Mouse (Mus musculus) T-helper 1 cell (primary cell): ENCODE results near the gene Trappc13.
"Not testable (repeated sequence)": the region's sequence is repeated elsewhere in the genome, so short reads cannot be mapped to it uniquely, and the experiment has no call there.

Source experiments
- in situ Hi-C: fragments of 300-600 bp; cut with MboI, MseI; formaldehyde crosslinking; loops from one replicate; pipeline ENCODE4 v1.15.1; 2025; ENCODE audit warnings: high pct_unique_total_duplicates

Gene Trappc13

GRCm38 (mm10) chr13:104177796-104178649 is at the start of gene Trappc13:
TSS of gene Trappc13 (minus strand) at chr13:104178469.
- in situ Hi-C loops, result no loop called here

GRCm38 (mm10) chr13:104227478-104227877 is 49.2 kb upstream of the Trappc13 start:
- in situ Hi-C loops, result no loop called here

- in situ Hi-C loops, result no loop called here
Observed at GRCm38 (mm10) chr13:104204313-104204712, 26.0 kb upstream of the Trappc13 start.

DNA sequence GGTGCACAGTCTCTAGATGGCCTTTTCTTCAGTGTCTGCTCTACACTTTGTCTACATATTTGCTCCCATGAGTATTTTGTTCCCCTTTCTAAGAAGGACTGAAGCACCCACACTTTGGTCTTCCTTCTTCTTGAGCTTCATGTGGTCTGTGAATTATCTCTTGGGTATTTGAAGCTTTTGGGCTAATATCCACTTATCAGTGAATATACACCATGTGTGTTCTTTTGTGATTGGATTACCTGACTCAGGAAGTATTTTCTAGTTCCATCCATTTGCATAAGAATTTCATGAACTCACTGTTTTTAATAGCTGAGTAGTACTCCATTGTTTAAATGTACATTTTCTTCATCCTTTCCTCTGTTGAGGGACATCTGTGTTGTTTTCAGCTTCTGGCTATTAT is 17.6 kb upstream of the Trappc13 start:
- in situ Hi-C loops, result not testable (repeated sequence)

- in situ Hi-C loops, result no loop called here
Observed at GRCm38 (mm10) chr13:104187357-104187756, 9.1 kb upstream of the Trappc13 start.

GRCm38 (mm10) chr13:104179176-104179888 is 1.1 kb upstream of the Trappc13 start:
- in situ Hi-C loops, result no loop called here

DNA sequence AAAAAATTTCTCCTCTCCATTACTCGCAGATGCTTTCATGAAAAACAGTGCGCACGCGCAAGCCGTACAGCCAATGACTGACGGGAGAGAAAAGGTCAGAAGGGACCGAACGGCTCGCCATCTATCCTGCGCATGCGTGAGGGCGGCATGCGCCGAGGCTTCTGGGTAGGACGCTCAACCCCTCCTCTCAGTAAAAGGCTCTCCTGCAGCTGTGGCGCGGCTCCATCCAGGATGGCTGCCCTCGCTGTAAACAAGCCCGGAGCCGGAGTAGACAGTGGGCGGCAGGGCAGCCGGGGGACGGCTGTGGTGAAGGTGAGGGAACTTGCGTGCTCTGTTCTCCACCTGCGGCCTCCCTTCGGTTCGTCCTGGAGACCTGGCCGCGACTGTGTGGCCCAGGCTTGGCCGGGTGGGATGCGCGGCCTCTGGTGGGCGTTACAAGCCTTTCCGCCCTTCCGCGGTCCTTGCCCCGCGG is 417 bp upstream of the Trappc13 start, which contains the start of gene Trim23:
Gene Trim23, plus strand, starts transcription at position 148 of the 472 bp plus-strand sequence.
- in situ Hi-C loops, result no loop called here

DNA sequence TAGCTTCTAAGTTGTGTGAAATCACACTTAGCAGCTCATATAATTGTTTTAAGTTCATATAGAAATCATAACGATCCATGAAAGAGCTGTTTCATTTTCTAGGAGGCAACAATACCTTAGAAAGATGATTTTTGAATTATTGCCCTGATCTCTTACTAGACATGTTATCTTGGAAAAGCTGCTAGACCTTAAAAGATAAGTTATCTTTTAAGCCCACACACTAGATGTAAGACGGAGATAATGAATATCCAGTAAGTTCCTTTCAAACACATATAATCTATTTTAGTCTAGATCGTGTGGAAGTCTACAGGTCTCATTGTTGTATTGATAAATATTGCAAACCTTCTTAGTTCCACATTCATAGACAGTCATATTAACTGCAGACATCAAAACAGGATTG is 1.4 kb downstream of the Trappc13 start:
- in situ Hi-C loops, result no loop called here

DNA sequence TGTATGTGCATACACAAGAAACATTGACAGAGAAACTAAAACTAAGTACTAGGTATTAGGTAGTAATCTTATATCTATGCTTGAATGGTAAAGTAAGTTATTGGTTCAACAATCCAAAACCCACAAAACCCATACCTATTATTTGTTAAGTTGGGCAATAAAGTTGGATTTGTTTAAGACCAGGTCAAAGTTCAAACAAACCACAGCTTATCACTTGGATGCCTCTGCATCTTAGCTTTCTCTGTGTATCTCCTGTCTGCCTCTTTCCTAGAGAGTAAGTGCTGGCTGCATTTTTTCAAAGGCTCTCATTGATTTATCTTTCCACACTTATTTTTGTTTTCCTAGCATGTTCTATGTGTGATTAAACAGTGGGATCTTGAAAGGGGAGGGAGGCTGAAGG is 5.8 kb downstream of the Trappc13 start:
- in situ Hi-C loops, result no loop called here

GRCm38 (mm10) chr13:104171711-104172110 is 6.6 kb downstream of the Trappc13 start:
- in situ Hi-C loops, result no loop called here

DNA sequence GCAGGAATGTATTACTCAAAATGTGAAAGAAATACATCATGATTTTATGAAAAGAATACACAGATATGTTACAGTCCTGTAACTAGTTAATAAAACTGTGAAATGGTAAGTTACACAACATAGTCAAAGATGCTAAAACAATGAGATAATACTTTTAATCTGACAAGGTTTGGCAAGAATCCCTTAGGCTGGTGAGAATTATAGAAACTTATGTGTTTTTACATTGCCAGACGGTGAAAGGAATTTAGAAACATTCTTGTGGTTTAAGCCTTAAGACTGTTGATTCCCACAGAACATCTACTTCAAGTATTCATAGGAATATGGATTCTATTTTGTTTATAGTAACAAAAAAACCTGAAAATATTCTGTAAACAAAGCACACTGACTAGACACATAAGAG is 22.6 kb downstream of the Trappc13 start:
- in situ Hi-C loops, result no loop called here

GRCm38 (mm10) chr13:104155106-104155505 is 23.2 kb downstream of the Trappc13 start:
- in situ Hi-C loops, result no loop called here

DNA sequence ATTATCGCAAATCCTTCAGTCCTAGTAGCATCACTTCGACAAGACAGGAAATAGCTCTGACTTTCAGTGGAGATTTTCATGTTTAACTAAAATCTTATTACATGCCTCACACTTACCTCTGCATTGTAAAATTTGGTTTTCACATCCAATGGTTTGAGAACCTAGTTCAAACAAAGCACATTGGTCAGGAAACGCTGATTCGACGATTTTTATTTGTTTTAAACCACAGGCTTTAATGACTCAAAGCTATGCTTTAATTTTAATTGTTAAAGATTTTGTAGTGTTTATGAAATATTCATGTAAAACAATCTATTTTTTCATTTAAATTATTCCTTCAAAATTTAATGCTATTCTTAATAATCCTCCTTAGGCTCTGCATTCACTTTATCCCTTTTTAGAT is 24.1 kb downstream of the Trappc13 start:
- in situ Hi-C loops, result no loop called here

GRCm38 (mm10) chr13:104145646-104146045 is 32.6 kb downstream of the Trappc13 start:
- in situ Hi-C loops, result no loop called here

GRCm38 (mm10) chr13:104144871-104145270 is 33.4 kb downstream of the Trappc13 start:
- in situ Hi-C loops, result no loop called here

DNA sequence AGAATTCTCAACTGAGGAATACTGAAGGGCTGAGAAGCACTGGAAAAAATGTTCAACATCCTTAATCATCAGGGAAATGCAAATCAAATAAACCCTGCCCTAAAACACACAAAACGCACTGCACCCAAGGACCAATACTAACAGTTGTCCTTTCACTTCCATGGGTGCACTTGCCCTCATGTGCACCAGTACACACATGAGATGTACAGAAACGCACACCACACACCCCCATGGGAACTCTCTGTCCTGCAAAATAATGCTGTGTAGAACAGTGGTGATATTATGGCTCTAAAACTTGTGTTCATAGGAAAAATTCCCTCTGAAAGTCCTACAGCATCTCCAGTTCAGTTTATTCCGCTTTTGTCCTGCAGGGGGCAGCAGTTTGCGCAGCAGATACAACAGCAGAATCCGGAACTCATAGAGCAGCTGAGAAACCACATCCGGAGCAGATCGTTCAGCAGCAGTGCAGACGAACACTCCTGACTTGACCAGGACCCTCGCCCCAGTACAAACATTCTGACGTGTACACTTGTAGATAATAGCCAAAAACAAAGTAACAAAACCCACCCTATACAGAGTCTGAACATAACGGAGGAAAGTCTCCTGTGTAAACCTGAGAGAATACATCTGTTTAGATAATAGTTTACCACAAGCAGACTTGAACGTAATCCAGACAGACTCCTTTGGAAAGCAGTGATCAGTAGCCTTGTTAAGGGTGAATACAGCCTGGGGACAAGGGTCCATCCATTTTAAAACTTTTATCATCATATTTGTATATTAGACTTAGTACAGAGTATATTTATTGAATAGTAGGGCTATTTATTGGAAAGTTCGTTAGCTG is 38.7 kb downstream of the Trappc13 start:
- in situ Hi-C loops, result no loop called here

DNA sequence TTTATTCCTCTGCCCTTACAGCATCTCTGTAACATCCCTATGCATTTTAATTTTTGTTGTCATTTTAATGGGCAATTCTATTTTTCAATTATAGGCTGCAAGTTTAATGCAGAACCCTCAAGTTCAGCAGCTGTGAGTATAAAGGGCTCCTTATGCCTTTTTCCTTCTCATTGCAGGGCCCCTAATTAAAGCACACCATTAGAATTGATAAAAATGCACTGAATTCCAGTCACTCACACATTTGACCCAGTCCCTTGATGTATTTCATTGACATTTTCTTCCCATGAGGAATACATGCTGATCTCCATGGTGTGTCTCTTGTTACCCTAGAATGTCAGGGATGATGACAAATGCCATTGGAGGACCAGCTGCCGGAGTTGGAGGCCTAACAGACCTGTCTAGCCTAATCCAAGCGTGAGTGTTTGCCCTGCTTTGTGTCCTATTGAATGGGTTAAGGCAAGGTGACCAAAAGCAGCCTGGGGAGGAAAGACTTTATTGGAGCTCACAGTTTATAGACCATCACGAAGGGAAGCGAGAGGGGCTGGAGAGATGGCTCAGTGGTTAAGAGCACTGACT is 43.7 kb downstream of the Trappc13 start:
- in situ Hi-C loops, result no loop called here

DNA sequence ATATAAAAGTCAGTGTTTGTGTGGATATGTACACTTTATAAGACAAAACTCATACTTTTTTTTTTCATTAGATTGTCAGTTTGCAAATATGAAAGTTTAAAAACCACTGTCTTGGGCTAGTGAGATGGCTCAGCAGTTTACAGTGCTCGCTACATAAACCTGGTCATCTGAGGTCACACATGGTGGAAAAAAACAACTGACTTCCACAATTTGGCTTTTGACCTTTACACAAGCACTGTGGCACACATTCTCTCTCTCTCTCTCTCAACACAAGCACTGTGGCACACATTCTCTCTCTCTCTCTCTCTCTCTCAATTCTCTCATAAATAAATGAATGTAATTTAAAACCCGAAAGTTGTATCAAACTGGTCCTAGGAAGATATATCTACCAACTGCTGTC is 45.7 kb downstream of the Trappc13 start:
- in situ Hi-C loops, result no loop called here

DNA sequence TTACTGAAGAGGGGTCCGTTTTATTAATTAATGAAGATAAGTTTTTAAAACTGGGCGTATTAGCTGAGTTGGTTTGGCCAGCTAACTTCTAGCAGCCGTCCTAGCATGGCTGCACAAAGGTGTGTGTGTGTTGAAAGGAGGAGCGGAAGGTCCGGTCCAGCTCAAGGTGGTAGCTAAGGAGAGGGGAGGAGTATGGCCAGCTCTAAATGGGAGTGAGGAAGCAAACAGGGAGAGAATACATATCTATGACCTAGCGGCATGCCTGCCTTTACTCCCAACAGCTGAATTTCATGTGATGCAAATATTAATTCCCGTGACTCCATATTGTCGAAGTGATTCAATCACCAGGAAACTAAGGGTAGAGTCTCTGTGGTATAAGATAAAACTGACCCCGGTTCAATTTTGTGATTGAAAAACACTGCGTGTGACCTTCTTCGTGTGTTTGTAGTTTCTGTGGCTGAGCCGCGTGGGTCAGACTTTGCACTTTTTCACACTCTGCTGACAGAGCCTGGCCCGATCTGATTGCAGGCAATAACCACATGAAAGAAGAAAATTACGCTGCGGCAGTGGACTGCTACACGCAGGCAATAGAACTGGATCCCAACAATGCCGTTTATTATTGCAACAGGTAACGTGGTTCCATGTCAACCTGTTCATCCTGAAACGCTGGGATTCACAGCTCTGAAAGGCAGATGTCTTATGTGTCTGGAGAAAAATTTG is 54.4 kb downstream of the Trappc13 start:
- in situ Hi-C loops, result no loop called here

GRCm38 (mm10) chr13:104122078-104122840 is 56.0 kb downstream of the Trappc13 start:
- in situ Hi-C loops, result no loop called here
